Mouse (Mus musculus) kidney, postnatal 14 days (tissue): Measurements from ENCODE around the gene Atrnl1.

ENCODE experiments used
- DNase-seq: peaks from one replicate; pipeline ENCODE4 v3.0.0; 2022; ENCODE audit warnings: mixed read lengths

Atrnl1 gene

DNA sequence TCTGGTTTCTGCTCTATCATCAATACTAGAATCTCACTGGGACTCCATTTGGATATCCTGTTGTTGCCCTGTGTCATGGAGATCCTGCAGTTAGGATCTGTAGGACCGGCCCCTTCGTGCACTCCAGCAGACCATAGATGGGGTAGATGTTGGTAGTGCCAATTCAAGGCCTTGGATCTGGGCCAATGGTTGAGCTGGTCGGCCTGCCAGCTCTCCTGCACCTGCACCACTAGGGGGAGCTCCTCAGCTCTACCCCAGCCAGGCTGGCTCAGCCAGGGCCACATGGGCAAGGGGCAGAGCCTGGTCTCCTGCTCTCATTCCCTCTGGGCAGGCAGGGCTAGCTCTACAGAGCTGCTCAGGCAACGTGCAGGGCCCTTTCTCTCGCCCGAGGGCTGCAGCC lies 114.1 kb downstream of the Atrnl1 start:
- peak; percentile 43 for DNase-seq

- no peak for DNase-seq
Observed at GRCm38 (mm10) chr19:57725326-57725725, 114.5 kb downstream of the Atrnl1 start.

DNA sequence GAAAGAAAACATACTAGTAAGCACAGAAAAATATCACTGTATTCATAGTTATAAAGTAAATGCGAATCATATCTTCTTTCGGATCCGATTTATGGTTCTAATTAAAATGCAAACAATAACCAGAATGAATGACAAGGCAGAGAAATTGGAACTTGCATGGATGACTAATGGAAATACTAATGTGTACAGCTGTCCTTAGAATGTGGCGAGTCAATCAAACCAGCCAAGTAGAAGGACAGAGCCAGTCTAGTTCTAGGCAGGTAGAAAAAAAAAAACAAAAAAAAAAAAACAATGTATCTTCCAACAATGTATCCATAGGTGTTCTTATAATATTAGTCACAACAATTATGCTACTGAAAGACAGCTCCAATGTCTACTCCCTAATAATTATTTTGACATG lies 116.2 kb downstream of the Atrnl1 start:
- DNase-seq: no peak

GRCm38 (mm10) chr19:57737475-57737874 lies 126.6 kb downstream of the Atrnl1 start:
- DNase-seq: no peak

DNA sequence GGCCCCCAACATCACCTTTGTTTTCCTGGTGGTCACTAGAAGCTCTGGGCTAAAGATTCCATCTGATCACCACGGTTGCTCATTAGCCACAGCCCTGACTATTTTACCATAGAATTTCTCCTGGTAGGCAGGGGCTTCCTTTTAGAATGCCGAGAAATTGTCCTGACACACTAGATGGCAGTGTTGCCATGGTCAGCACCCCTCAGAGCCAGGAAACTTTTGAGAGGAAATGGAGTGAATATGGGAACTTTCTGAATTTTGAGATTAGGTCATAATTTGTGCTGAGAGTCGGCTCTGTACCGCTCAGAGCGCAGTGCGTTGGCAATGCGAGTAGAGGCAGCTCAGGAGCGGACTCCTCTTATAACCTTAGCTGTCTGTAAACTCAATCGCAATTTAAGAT lies 134.7 kb downstream of the Atrnl1 start:
- peak; percentile 35 for DNase-seq

- DNase-seq: no peak
Observed at GRCm38 (mm10) chr19:57746553-57746952, 135.7 kb downstream of the Atrnl1 start.

GRCm38 (mm10) chr19:57752189-57752588 lies 141.4 kb downstream of the Atrnl1 start:
- no peak for DNase-seq

DNA sequence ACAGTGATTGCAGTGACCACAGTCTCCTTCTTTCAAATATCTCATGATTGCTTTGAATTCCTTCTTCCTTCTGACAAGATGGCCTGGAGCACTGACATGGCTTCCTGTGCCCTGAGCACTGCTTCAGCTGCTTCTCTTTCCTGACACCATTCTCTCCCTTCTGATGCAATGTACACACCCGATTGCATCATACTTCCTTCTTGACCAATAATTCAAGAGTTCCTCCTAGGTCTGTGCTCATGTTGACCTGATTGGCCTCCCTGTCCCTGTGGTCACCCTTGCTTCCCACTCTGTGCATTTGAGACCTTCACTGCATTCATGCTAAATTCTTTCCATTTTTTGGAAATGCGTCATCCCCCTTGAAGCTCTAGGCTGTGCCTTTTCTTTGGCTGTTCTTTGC lies 151.7 kb downstream of the Atrnl1 start:
- DNase-seq: no peak

GRCm38 (mm10) chr19:57764576-57765371 lies 153.9 kb downstream of the Atrnl1 start:
- DNase-seq: no peak

DNA sequence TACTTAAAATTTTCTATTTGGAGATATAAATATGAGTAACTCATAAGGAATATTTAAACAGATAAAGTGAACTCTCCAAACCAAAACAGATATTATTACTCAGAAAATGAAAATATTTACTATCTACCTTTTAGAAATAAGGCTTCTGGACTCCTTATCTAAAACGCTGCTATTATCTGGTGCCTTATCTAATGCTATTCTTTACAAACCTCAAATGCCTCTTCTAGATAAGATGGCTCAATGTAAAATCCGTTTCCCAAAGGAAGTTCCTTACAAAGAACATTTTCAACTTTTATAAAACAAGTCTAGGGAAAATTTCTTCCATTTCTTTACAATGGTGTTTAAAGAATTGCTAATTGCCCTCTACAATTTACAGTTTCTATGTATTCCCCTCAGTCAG lies 156.2 kb downstream of the Atrnl1 start:
- DNase-seq: no peak

GRCm38 (mm10) chr19:57768661-57769060 lies 157.8 kb downstream of the Atrnl1 start:
- DNase-seq: no peak

DNA sequence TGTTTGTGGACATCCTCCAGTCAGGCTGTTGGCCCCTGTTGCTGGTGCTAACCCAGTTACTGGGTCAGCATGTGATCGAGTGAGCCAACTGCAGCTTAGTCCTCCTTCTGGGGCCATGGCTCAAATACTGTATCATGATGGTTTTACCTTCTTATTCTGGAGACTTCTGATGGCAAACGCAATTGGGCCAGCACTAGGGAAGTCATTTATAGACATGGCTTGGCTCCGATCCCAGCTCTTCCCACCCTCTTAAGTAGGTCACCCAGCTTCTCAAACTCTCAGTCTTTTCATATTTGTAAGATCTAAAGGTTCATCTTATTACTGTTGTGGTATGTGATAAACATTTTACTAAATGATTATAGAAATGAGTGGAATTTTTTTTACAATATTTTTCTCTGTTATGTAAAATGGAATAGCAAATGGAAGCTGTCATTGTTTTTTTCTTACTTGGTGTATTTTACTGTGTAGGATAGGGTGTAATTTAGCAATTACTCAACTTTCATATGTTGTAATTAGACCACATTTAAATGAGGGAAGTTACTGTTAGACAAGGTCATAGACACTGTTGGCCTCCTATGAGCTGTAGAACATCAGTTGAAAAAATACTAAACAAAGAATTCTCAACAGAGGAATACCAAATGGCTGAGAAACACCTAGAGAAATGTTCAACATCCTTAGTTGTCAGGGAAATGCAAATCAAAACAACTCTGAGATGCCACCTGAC lies 171.7 kb downstream of the Atrnl1 start:
- DNase-seq: peak; percentile 12

- DNase-seq: no peak
Observed at GRCm38 (mm10) chr19:57786699-57787098, 175.9 kb downstream of the Atrnl1 start.

GRCm38 (mm10) chr19:57802207-57802606 lies 191.4 kb downstream of the Atrnl1 start:
- DNase-seq: no peak

DNA sequence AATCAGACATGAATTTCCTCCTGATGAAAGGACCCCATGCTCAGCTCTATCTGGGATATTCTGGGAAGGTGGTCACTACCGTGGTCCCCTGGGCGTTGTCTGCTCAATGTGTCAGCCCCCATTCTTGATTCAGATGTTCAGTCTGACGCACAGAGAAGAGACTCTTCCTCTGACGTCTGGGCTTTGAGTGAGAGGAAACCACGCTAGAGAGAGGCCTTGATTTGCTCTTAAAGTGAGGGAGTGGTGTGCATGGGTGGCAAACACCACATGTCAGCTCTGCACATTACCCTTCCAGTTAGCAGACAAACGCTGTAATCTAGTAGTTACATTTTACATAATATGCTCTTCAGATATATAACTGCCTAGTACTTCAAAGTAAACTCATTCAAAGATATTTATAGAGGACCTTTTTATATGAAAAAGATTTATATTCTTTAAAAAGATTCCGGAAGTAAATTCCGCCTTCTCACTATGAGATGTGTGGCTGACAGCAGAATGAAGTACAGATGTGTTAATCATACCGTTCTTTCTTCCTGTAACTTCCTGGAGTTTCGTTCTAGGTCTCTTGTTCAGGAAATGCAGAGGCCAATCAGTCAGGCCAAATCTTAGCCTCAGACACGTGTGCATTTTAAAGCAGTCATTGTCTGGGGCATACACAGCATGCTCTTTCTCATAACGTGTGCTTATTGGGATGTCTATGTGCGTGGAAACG lies 192.1 kb downstream of the Atrnl1 start:
- no peak for DNase-seq

DNA sequence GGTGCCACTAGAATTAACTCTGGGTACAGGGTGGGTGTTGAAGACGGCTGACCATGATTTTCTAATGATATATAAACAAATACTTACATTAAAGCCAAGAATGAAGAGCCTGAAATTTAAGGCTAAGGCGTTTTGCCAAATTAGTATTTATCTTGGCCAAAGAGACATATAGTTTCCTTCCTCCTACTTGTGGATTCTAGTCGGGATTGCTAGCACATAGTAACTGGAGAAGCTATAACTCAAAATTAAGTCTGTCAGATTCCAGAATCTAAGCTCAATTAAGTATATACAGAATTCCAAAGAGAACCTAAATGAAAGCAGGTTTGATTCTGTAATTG lies 192.6 kb downstream of the Atrnl1 start:
- no peak for DNase-seq

DNA sequence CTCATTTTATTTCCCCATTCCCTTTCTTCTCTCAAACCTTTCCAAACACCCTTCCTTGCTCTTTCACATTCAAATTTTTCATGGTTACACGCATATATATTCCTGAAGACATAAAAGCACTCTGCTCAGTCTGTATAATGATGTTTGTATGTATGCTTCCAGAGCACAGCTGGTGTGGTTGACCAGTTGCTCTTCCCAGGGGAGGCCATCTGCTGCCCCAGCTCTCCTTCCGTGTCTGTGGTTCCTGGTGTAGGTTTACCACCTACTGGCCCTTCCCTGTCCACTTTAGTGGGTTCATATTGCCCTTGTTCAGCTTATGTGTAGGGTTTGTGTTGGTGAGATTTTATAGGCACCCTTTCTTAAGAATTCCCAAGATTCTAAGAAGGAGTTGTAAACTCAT lies 197.5 kb downstream of the Atrnl1 start:
- no peak for DNase-seq

DNA sequence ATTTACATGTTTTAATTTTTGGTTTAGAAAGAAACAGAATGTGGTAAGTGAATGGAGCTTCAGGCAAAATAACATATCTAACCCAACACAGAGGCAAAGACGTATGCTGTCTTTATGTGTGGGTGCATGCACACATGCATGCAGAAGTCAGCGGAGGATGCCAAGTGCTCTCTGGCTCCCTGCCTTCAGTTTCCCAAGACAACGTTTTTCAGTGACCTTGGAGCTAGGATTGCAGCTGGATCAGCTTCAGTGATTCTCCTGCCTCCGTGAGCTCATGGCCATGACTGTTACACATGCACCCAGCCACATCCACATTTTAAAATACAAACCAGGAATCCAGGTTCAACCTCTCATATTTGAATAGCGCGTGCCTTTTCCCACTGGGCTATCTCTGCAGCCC lies 203.5 kb downstream of the Atrnl1 start:
- DNase-seq: no peak

DNA sequence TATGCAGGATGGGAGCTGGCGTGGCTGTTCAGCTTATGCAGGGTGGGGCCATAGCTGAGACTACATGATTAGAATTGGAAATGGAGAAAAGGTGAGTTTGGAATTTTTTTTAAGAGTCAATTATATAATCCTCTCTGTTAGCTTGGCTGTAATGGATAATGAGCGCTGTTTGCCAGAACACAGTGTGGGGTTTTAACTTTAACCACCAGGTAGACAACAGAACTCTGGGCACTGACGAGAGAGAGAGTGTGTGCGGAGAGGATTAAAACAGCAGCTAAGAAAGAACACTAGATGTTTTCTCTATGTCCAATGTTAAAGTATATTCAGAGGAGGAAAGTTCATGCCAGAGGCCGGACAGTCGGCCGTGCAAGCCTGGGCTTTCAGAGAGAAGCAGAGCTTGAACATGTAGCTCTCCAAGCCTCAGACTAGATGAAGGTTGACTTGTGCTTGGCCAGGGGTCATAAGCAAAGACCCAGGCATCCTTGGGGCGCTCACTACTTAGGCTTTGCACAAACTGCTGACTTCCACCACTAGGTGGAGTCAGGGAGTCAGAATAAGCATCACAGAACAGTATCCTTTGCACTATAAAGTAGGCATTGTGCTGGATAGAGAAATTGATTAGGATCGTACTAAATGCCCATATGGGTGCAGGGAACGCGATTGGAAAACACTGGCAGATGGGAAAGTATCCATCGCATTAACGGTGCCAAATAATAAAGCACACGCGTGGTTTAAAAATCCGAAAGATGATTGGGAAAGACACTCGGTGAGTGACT lies 205.6 kb downstream of the Atrnl1 start:
- DNase-seq: peak; percentile 24

DNA sequence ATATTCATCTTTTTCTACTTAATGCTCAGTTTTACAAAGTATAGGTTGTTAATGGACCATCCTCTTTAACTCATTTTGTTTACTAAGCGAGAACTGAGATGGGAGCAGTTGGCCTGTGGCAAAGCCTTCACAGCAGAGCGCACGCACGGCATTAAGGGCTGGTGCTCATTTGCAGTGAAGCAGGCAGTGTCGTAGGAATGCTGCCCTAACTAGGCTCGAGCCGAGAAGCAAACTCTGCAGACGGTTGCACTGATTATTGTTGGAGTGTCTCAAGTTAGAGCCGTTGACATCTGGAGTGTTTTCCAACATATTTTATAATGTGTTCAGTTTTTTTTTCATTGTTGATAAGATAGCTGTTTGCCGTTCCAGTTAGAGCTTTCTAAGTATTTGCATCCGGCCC lies 206.9 kb downstream of the Atrnl1 start:
- DNase-seq: no peak

DNA sequence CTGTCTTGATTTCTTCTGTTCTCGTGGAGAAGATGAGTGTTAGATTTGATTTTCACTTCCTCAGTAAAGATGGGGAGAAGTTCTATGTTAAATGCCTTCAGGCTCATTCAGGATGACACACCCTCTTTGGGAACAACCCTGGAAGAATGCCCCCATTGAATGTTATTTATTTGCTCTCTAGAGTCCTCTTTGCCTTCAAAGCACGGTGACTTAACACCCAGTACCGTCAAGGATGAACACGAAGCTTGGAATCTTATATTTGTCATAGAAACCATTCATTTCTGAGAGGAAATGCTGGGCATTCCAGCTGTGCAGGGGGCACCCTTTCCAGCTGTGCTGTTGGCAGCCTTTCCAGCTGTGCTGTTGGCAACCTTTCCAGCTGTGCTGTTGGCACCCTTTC lies 212.6 kb downstream of the Atrnl1 start:
- no peak for DNase-seq

DNA sequence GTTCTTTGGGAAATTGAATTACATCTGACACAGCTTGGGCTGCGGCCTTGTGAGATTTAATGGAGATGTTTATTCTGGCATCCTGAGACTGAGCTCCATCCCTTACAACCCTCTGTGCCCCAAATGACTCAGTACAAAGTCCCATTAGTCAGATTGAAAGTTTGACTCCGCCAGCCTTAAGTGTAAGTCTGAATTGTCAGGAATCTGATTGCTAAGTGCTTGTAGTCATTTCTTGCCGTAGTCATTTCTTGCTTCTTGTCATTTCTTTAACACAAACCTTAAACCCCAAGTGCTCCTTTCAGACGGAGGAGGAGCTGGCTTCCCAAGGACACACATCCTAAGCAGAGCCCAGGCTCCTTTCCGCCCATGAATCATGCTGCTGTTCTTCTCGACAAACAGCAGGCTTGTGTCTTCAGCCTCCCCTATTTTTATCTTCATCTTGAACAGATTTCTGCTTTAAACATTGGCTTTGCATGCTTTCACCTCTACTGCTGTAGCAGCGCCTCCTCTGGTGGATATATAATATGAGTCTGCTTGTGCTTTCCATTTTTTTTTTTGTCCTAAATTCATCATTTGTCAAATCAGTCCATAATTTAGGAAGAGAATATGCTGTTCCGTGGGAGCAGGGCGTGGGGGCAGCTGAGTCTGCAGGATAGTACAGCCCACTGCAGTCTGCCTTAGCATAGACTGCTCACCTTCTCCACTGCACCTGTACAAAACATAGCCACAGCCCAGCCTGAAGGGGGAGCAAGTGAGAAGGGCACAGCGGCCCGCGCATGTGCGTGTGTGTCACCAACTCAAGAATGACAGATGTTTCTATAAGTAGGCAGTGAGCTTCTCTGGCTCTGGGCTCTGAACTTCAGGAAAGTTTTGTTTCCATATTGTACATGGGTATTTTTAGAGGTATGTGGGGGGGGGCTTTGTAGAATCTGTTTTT lies 214.7 kb downstream of the Atrnl1 start:
- peak; percentile 45 for DNase-seq
